Mouse (Mus musculus) CD8-positive naive resting alpha-beta T cell, adult 2 months (primary cell): ENCODE measurements at regions not wholly inside any gene's neighbourhood (a gene's known extent, or its start where the extent isn't known, plus 50 kb on each side); places are given as distances from the start of the nearest gene placed in this dataset.
"Not testable (repeated sequence)": the region's sequence is repeated elsewhere in the genome, so short reads cannot be mapped to it uniquely, and the experiment has no call there.

Source experiments
- DNase-seq, 2 experiments: peaks; one replicate each; pipeline ENCODE4 v3.0.0; 2022; ENCODE audit warnings: low read depth in 2 of 2, low spot score in 2 of 2

DNA sequence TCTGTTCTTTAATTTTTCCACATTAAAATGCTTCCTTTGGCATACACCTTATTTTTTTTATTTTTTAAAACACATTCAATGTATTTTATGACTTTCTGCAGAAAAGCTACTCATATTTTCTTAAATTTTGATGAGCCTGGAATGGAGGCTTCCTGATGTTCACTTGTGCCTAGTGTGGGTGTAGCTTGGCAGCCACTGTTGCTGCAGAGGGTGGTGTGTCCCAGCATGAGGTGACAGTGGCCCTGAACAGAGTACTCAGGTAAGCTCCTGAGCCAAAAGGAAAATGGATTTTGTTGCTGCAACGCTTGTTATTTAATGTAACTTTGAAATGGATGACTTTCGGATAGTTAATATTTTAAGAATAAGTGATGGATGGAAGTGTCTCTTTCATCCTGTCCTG, 170.6 kb downstream of the Eipr1 start:
- DNase-seq, result no peak

DNA sequence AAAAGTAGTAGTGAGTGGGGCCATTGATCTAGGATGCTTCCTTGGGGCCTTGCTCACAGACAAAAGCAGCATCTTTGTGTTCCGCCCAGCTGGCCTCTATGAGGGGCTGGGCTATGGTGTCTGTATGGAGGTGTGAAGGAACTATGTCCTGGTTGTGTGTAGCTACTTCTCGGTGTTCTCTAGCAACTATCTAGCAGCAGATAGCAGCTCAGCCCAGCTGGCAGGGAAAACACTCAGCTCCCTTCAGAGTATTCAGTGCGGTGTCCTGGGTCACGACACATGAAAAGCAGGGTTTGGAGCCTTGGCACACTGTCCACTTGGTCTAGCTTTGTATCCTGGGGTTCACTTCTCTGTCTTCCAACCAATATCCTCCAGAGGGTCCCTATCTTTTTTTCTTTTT, 173.6 kb downstream of the Eipr1 start:
- no peak for DNase-seq

DNA sequence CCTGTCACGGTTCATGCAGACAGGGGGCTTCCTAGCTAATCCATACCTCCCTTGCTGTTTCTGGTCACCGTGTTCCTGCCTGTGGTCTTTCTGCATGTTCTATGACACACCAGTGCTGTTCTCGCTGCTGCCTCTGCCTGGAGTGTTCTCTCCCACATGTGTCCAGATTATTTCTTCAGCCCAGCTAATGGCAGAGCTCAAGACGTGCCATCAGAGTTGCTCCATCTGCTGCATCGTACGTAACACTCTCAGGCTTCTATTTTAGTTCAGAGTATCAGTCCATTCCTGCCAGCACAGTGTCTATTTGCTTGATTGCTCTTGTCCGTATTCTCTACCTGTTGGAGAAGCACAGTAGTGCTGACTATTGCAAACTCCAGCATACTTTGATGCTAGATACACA, 188.3 kb downstream of the Eipr1 start:
- DNase-seq, result no peak

DNA sequence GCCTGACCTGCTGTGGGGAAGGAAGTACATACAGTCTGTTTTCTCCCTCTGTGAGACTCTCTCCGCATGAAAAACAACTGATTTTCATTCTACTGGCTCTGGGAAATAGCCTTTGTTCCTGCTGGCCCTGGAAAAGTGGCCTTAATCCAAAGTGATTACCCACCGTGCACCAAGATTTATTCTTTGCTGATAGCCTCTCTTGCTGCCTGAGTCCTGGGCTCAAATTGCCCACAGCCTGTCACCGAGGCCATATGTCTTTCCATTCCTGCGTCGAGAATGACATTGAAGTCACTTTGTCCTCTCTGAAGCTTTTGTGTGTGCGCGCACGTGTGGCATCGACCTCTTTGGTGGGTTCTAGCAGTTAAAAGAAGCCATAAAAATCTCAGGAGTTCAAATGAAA, 197.3 kb downstream of the Eipr1 start:
- no peak for DNase-seq

DNA sequence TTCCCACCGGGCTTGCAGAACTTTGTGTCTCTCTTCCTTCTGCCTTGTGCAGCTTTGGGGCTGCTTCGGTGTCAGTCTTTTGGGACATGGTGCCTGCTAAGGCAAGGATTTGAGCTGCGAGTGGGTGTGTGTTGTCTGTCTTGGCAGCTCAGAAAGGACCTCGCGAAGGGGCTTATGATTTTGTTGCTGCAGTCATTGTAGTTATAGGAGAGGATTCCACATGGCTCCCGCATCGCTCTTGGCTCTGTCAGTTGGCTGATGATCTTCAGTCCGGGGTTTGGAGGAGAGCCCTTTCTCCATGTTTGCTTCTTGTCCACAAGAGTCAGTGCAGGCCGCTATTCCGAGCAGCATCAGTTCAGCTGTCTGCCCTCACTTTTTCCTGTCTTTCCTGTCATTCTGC, 197.7 kb downstream of the Eipr1 start:
- no peak for DNase-seq

DNA sequence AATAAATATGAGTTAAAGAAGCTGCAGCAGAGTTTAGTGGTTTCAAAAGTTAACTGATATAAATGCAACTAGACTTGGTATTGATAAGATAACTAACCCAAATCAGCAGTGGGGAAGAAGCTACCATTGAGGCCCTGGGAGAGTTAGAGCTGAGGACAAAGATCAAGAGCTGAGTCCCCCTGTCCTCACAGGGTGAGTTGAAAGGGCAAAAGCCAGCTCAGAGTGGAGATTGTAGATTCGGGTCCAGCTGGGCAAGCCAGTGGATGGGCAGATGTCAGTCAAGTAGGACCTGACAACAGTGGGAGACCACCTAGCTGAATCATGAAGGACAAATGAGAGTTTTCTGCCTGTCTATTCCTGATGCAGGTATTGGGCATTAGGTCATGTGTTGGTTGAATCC, 205.6 kb downstream of the Eipr1 start:
- no peak for DNase-seq

DNA sequence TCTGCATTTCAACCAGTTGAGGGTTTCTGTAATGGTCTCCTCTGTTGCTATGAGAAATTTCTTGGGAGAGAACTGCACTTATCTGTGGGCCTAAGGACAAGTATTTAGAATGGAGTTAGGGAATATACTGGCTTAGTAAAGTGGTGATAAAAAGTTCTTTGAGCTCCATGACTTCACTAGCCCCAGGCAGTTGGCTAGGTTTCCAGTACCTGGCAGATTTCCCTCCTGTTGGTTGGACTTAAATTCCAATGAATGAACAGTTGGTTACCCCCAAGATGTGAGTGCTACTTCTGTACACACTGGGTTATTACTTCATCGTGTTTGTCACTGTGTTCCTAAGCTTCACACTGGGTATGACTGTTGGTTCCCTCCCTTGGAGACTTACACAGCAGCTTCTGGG, 207.1 kb downstream of the Eipr1 start:
- no peak for DNase-seq

DNA sequence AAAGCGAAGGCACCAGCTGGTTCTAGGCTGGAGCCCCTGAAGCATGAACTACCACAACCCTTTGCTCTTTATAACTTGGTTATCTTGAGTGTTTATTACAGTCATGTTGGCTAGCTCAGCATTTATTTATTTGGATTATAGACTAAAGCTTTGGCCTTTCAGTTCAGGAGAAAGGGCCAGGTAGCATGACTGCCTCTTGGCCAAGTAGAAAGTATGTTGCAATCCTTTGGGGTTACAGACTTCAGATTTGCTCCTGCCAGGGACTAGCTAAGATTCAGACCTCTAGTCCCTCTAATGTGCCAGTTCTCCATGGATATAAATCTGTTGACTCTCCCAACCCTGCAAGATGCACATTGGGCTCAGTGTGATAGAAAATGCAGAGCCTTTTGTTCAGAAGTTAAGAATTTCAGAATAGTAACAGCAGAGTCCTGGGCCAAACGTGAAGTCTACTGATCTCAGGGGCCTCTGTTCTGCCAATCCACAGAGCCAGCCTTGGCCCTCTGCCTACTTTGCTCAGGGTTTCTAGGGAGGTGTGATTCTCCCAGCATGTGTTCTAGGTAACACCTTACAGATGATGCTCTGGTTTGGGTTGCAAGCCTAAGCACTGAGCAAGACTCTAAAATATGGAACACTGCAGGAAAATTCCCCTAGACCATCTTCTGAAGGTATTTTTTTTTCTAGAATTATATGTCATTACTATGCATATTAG, 218.2 kb downstream of the Eipr1 start:
- DNase-seq, result no peak

DNA sequence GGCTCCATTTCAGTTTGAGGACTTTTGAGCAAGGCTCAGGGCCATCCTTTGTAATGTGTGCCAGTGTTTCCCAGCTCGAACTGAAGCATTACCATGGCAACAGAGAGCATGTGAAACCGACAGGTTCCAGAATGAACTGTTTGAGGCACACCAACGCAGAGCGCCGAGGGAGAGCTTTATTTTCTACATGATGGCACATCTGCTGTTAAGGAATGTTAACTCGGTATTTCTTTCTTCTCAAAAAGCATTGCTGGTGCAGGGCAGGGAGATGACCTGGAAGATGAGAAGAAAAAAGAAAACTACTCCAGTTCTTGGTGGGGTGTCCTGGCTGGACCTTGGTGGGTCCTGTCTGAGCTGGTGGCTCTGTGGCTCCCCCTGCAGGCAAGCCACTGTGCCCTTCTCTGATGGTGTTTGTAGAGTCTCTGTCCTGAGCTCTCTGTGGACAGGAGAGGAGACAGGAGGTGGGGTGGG, 223.0 kb downstream of the Eipr1 start:
- DNase-seq, result no peak

DNA sequence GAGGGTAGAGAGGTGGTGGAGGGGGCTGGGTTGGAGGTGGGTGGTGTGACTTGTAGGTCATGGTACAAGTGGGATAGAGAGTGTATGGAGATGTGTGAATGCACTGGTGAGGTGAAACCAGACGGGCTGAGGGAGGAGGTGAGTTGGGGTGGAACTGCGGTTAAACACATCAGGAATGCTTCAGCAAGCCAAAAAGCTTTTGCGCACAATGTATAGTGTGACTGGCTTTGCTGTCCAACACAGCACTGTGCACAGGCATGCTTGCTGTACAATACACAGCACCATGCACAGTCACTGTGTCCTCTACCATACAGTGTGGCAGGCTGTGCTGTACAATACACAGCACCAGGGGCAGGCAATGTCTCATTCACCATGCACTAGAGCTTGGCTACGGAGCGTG, 223.6 kb downstream of the Eipr1 start:
- DNase-seq, result no peak

DNA sequence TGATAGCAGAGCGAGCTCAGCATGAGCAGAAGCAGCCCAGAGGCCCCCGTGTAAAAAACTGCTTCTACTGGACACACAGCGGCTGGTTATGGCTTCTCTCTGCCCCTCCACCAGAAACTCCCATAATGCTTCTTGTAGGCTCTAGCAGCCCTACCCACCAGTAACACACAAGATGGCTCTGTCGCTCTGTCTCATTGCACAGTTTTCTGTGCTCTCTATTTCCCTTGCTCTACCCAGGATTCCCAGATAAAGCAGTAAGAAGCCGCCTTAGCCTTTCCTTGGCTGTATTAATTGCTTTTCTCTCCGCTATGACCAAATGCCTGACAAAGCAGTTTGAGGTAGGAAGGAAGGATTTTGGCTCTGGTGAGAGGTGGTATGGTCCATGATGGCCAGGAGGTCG, 228.1 kb downstream of the Eipr1 start:
- DNase-seq, result no peak

DNA sequence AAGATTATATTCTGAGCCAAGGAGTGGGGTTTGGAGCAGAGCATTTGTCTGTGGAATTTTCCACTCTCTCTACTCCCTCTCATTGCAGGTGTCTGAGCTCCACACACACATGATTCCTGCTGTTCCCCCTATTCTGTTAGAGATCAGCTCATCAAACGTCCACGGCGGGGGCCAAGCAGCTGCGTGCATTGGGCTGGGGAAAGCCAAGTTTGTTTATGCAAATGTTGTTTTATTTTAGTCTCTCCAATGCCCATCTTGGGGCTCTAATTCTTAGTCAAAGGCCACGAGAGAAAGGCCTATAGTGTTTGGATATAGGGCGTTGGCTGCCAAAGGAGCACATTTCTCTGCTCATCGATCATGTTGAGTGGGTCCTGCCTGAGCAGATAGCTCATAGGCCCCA, 234.6 kb downstream of the Eipr1 start:
- DNase-seq, result no peak

DNA sequence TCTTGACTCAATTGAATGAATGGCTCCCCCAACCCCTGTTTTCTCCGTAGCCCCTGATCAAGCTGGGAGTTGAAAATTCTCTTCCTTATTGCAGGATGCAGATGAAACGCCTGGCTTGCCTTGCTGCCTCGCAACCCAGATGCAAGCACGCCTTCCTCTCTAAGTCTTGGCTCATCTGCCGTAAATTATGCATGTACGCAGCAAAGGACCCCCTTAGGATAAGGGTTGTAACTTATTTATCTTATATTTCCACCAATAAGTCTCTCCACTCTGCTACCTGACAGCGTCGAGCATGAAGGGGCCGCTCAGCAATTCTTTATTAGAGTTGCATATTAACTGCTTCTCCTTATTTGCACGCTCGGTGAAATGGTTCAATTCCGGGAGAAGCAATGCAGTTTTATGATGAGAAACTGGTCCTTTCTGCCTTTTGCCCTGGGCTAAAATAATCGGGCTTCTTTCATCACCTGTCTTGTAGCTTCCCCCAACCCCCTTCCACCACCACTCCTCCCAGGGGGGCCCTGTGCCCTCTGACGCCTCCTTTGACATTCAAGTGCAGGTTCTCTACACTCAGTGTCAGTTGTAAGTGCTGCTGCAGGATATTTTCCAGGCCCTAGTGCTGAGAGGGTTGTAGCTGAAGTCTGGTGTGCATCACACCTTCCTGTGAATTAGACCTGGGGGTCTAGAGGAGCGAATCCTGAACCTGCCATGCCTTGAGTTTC, 246.0 kb downstream of the Eipr1 start:
- no peak for DNase-seq

DNA sequence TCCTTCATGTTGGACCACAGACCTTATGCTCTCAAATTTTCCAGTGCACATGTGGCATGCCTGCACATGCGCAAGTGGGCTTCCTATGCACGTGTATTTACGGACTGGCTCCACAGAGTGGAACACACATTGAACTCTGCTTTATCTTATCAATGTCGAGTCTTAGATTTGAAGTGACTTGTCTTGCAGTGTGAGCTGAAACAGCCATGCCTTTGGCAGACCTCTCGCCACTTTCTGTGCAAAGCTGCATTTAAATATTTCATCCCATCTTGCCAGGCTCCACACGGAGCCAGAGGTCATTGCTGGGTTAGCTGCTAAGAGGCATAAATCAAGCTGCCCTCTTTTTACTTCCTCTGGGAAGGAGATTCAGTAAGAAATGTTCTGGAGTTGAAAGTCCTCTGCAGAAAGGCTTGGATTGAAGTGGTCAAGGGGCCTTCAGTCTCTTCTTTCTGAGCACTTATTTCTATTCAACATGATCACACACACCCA, 248.4 kb downstream of the Eipr1 start:
- DNase-seq, result no peak

DNA sequence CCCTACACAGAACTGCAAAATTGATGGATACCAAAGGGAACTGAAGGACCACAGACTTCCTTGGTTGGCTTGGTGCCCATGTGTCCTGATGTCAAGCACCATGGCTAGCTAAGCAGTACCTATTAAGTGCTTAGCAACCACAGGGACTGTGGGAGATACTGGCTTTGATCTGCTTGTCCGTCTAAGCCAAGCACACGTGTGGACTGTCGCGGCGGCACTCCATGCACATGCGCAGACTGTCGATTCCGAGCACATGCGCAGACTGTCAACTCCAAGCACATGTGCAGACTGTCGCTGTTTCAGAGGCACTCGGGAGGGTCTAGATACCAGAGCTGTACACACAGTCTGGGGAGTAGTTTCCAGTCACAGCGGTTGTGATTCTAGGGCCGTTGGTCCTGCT, 252.9 kb downstream of the Eipr1 start:
- DNase-seq, result no peak

DNA sequence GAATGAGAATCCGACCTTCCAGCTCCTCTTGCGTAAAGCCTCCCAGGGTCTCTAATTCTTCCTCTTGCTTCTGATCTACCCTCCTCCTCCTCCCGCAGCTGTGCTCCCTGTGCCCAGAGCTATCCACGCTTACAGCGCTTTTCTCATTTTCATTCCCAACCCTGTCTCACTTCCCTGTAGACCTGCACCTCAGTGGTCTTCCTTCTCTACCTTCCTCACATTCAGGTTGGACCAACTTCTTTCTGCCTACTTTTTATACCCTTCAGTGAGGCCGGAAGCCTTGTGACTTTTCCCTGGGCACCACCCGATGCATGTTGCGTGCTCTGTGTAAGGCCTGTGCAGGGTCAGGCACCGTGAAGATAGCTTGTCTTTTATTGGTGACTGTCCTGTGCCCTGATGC, 263.0 kb downstream of the Eipr1 start:
- DNase-seq, result no peak

DNA sequence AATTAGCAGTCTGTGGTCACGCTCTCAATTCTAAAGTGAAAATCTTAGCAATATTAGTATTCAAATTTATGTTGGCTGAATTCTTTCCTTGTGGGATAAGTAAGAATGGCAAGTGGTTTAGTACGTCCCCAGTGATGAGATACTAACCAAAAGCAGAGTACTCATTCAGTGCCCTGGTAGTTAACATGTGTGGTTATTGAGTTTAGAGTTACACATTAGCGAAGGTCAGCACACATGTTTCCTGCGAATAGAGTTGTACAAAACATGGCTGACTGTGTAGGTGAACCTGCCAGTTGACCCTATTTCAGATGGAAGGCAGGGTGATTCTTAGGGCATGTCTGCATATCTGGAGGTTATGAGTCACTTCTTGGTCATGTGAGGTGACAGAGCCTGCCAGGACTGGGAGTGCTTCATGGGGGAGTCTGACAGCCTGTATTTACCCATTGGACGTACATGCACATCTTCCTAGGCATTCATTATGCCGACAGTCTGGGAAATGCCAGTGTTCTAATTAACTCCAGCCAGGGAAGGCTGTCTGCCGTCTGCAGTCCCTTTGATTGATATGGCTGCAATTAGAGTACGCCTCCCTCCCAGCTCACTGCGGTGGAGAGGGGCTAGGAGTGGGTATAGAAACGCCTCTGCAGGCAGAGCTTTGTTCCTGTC, 263.7 kb downstream of the Eipr1 start:
- no peak for DNase-seq

DNA sequence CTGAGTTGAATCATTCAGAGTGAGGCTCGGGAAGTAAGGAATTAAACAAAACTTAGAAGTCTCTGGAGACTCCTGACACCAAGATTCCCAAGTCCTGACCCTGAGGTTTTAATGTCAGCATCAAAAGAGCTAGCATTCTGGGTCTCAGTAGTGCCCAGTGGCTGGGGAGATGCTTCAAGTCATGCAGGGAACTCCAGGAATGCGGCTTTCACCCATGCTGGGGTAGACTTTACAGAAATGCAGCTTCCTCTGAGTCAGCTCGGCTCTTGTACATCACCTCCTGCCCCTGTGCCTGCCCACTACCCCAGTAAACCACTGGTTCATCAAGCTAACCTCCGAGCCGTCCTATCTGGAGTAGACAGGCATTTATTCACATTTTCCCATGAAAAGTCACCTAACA, 269.5 kb downstream of the Eipr1 start:
- no peak for DNase-seq

DNA sequence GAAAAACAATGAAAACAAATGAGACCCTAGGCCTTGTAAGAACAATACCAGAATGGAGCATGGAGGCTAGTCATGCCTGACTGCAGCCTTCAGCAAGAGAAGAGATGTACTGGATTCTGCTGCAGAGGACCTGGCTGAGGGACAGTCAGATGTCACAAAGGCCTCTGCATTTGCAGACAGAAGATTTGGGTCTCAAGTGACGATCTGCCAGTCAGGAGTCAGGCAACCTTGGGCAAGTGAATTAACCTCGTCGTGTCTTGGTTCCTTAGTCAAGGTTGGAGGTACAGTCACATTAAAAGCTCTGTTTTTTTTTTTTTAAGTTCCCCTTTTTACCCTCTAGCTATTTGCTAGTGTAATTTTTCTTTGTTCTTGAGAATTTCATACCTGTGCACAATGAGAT, 276.6 kb downstream of the Eipr1 start:
- DNase-seq, result no peak

DNA sequence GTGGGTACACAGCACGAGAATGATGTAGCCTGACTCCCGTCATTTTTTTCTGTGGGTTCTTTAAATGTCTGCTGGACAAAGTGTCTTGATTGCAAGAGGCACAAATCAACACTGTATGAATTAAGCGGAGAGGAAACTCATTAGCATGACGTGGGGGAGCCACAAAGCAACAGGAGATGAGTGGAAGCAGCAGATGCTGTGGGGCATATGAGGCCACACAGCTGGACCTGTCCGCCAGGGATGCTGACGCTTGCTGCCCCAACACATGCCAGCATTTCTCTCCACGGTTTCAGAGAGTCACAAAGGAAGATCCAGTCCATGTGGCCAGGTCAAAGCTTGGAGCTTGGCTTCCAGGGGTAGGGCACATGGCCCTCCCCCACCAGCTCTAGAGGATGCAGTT, 277.9 kb downstream of the Eipr1 start:
- DNase-seq, result no peak

DNA sequence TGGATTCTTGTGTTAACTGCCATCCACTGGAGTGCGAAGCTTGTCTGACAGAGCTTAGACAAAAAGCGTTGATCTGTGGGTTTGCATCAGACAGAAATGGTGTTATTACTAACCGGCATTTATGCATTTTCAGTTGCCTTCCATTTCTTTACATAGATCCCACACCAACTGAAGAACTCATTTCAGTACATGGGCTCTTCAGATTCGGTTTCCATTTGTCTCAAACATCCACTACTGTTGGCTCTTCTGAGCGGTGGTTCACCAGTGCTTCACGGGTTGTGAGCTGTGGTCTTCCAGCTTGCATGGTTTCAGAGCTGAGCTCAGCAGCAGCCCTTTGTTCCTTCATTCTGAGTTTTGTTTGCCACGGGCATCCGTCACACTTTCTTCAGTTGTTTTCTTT, 294.4 kb downstream of the Eipr1 start:
- DNase-seq, result no peak

DNA sequence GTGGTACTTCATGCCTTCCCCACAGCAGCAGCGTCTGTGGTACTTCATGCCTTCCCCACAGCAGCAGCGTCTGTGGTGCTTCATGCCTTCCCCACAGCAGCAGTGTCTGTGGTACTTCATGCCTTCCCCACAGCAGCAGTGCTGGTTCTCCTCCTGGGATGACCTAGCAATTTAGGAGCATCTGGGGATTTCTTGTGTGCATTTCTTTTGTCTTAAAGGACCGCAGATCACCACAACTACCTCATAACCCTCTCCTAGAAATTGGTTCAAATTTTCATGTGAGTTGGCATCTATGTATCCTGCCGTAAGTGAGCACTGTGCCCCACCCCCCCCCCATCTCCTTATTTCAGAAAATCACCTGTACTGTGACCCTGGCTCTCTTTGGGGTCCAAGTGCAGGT, 297.0 kb downstream of the Eipr1 start:
- DNase-seq, result not testable (repeated sequence)
